Mouse (Mus musculus): ENCODE data around the gene 3830403N18Rik.
"Not testable (repeated sequence)": the region's sequence is repeated elsewhere in the genome, so short reads cannot be mapped to it uniquely, and the experiment has no call there.

Gene 3830403N18Rik

DNA sequence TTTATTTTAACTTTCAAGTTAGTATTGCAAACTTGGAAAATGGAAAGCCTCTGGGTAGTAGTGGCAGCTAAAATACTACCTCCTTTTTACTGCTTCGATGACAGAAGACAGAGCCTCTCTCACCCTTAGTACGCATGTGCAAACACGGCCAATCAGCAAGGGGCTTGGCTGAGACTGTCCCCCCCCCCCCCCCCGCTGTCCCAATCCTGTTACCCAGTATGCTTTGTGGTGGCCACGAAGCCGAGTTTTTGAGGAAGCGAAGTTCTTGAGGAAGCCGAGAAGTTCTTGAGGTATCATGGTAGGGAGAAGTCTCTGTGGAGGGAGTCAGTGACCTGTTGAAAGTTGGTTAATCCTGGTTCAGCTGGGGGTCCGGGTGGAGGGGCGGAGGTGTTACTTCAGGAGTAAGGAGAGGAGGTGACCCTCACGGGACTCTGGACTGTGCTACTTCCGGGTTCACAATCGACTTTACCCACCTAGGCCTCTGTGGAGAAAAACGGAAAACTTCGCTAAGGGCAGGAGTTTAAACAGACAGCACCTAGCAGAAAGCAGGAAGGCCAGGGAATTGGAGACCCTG is at the start of gene 3830403N18Rik:
3830403N18Rik (plus strand) TSS at position 237 of the 574 bp plus-strand sequence.
- not testable (repeated sequence) for DNase-seq

- no peak for DNase-seq
Measured at GRCm38 (mm10) chrX:56151396-56151795, 15.0 kb downstream of the 3830403N18Rik start.

- DNase-seq, result not testable (repeated sequence)
Measured at GRCm38 (mm10) chrX:56186449-56186848, 50.1 kb downstream of the 3830403N18Rik start.

Measured in lung, postnatal 36 days (tissue).